Mouse (Mus musculus): ENCODE results near the gene Rps15. TPM values are rescaled to one million over a fixed set of nuclear protein-coding genes. Genes with fewer than 3 reads are reported as not detected.

Rps15 gene
- total RNA-seq, 4 experiments from 2014 or later: 763 to 919 (median 846) TPM

- no peak for DNase-seq (ENCODE audit: low spot score)
These were observed 49.4 kb downstream of the Rps15 start for GRCm38 (mm10) chr10:80341491-80342304.

GRCm38 (mm10) chr10:80342305-80342748 is 50.1 kb downstream of the Rps15 start:
- no peak for DNase-seq (ENCODE audit: low spot score)

DNA sequence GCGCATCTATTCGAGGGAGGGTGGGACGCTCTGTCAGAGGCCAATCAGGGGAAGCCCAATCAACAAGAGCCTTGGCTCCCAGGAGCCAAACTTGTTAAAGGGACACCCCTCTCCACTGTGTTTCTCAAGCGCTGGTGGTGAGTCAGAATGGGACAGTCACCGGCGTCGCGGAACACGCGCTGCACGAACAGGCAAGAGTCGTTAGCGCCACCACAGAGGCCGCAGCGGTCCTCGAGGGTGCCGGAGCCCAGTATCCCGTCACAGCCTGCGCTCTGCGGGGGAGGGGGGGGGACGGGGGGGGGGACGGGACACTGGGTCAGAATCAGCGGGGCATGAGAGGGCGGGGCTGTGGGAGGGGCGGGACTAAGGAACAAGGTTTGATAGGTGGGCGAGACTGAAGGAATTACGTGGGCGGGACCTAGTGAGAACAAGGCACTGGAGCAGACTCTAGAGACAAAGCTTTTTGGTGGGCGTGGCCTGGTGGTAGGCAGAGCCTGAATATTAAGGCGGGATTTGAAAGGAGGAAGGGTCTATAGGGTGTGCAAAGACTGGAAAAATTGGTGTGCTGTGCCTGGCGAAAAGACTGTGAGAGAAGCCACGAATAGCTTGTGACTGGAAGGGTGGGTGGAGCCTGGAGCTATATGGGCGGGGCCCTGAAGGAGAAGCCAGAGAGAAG is 50.6 kb downstream of the Rps15 start:
- no peak for DNase-seq (ENCODE audit: low spot score)

DNA sequence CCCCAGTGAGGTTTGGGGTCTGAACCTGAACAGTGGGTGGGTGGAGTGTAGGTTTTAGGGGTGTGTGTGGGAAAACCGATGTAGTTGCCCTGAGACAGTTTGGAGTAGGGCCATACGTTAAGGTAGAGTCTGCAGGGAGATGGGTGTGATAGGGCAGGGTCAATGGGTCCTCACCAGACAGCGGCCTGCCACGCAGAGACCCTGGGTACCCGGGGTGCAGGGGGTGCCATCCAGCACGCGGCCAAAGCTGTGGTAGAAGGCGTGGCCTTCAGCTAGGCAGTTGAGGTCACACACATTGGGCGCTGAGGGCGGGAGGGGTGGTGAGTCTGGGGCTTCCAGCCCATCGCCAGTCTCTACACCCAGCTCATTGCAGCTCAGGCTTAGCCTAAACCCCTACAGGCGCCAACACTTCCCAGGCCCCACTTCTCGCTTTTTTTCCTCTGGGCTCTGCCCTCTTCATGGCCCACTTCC is 51.2 kb downstream of the Rps15 start:
- DNase-seq (ENCODE audit: low spot score): no peak

Small RNA genes lying within 50 kb of the gene (microRNA-seq; reads per million reads assigned to microRNA genes)
- gene Mir6911: not detected

Other genes with a start within 250 kb of the Rps15 start
- 1,000 to 10,000 TPM; 1,048 to 1,125 (median 1,067) TPM for gene Gpx4, start 245.3 kb upstream of the Rps15 start, total RNA-seq (2022)
- gene Sbno2, start 186.9 kb upstream of the Rps15 start, total RNA-seq (2022): 10 to 100 TPM in 3 of 4 experiments, 1 to 10 TPM in 1; 9.5 to 12.0 (median 11.1) TPM
- gene Stk11, start 176.7 kb upstream of the Rps15 start, total RNA-seq (2022): 100 to 1,000 TPM; 148 to 176 (median 153) TPM
- 1,000 to 10,000 TPM; 1,050 to 1,135 (median 1,101) TPM for gene Atp5d, start 153.8 kb upstream of the Rps15 start, total RNA-seq (2022)
- gene Cbarp, start 151.6 kb upstream of the Rps15 start, total RNA-seq (2022): 1 to 10 TPM; 3.8 to 6.1 (median 4.6) TPM
- 100 to 1,000 TPM in 1 of 4 experiments, 10 to 100 TPM in 3; 83.9 to 111 (median 91.0) TPM for gene Midn, start 144.2 kb upstream of the Rps15 start, total RNA-seq (2022)
- 10 to 100 TPM; 34.7 to 69.7 (median 51.6) TPM for gene Cirbp, start 126.5 kb upstream of the Rps15 start, total RNA-seq (2022)
- 1 to 10 TPM; 4.9 to 7.7 (median 5.9) TPM for gene 1600002K03Rik, start 119.5 kb upstream of the Rps15 start, total RNA-seq (2022)
- 1 to 10 TPM in 3 of 4 experiments, under 1 TPM in 1; 0.78 to 1.2 (median 1.1) TPM for gene Efna2, start 113.0 kb upstream of the Rps15 start, total RNA-seq (2022)
- gene Mum1, start 66.0 kb upstream of the Rps15 start, total RNA-seq (2022): 10 to 100 TPM; 10.5 to 16.3 (median 14.6) TPM
- gene Ndufs7, start 43.3 kb upstream of the Rps15 start, total RNA-seq (2022): 1,000 to 10,000 TPM in 3 of 4 experiments, 100 to 1,000 TPM in 1; 949 to 1,112 (median 1,023) TPM
- gene Gamt, start 31.4 kb upstream of the Rps15 start, total RNA-seq (2022): 10 to 100 TPM; 10.3 to 17.1 (median 14.7) TPM
- gene Dazap1, start 31.0 kb upstream of the Rps15 start, total RNA-seq (2022): 10 to 100 TPM; 49.2 to 62.8 (median 56.5) TPM
- gene Apc2, start 3.5 kb downstream of the Rps15 start, total RNA-seq (2022): 1 to 10 TPM; 2.2 to 3.1 (median 2.2) TPM
- gene 2310011J03Rik, start 28.1 kb downstream of the Rps15 start, total RNA-seq (2022): 10 to 100 TPM; 14.3 to 19.8 (median 16.3) TPM
- gene Pcsk4, start 37.0 kb downstream of the Rps15 start, total RNA-seq (2022): 1 to 10 TPM; 1.7 to 3.1 (median 2.7) TPM
- 1 to 10 TPM; 3.1 to 7.6 (median 5.0) TPM for gene Reep6, start 37.5 kb downstream of the Rps15 start, total RNA-seq (2022)
- 100 to 1,000 TPM in 2 of 4 experiments, 10 to 100 TPM in 2; 87.9 to 109 (median 99.6) TPM for gene Adamtsl5, start 56.0 kb downstream of the Rps15 start, total RNA-seq (2022)
- 1 to 10 TPM in 2 of 4 experiments, under 1 TPM in 2; 0.91 to 1.3 (median 1.1) TPM for gene Plk5, start 64.0 kb downstream of the Rps15 start, total RNA-seq (2022)
- gene Mex3d, start 95.2 kb downstream of the Rps15 start, total RNA-seq (2022): 1 to 10 TPM; 5.9 to 9.8 (median 8.3) TPM
- gene Mbd3, start 107.1 kb downstream of the Rps15 start, total RNA-seq (2022): 100 to 1,000 TPM in 1 of 4 experiments, 10 to 100 TPM in 3; 92.9 to 107 (median 97.0) TPM
- gene Uqcr11, start 114.4 kb downstream of the Rps15 start, total RNA-seq (2022): 1,000 to 10,000 TPM; 1,795 to 2,190 (median 1,939) TPM
- gene Tcf3, start 141.2 kb downstream of the Rps15 start, total RNA-seq (2022): 10 to 100 TPM; 15.8 to 18.0 (median 17.6) TPM
- gene Onecut3, start 202.4 kb downstream of the Rps15 start, total RNA-seq (2022): under 1 TPM in 1 of 4 experiments, not detected in 3; 0.09 TPM
- gene Atp8b3, start 246.7 kb downstream of the Rps15 start, total RNA-seq (2022): not detected

Measured in heart, adult 8-10 months (tissue).